Mouse (Mus musculus) testis, postnatal 10 days (tissue): ENCODE results near the gene Atr.

ENCODE experiments used
- DNase-seq: peaks from one replicate; pipeline ENCODE4 v3.0.0; 2021; ENCODE audit warnings: low spot score

Gene Atr

DNA sequence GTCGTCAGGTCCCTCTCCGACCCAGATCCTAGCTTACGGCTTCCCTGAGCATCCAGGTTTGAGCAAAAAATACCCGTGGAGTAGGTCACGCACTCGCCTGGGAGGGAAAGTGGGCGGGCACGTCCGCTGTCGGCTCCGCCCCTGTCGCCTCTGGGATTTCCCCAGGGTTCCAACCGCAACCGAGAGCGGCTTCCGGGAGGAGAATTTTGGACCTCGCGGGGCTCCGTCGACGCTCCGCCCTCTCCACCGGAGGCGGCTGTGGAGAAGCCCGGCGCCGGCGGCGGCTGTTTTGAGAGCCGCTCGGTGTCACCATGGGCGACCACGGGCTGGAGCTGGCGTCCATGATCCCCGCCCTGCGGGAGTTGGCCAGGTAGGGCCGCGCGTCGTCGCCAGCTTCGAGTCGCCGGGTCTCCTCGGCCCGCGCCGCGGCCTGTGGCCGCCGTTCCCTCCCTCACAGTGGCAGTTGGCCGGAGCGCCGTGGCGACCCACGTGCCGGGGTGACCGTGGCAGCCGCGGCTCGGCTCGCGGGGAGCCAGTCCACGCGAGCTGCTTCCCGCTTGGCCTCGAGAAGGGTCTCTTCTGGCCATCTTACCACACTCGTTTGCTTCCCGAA is at the start of gene Atr:
TSS of gene Atr (plus strand) at position 184 of the 613 bp plus-strand sequence.
- DNase-seq = peak; percentile 97

GRCm38 (mm10) chr9:95809596-95809995 is 47.8 kb upstream of the Atr start:
- no peak for DNase-seq

GRCm38 (mm10) chr9:95811817-95812216 is 45.6 kb upstream of the Atr start:
- no peak for DNase-seq

- DNase-seq = no peak
Measured at GRCm38 (mm10) chr9:95813721-95814531, 43.5 kb upstream of the Atr start.

- no peak for DNase-seq
Measured at GRCm38 (mm10) chr9:95815015-95815673, 42.3 kb upstream of the Atr start.

DNA sequence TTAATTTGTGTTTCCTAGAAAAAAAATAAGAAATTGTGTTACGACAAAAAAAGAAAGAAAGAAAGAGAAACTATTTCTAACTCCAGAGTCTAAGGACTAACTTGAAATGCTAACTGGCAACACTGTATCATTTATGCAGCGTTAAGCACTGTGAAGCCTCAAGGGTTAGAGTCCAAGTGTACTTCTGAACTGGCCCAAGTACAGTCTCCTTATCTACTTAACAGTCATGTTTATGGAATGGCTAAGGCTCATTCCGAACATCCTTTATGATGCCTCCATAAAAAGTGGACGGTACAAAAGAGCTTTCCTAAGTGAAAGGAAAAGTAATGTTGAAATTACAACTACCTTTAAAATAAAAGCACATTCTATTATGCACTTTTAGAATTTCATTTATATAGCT is 41.7 kb upstream of the Atr start:
- DNase-seq = no peak

GRCm38 (mm10) chr9:95822531-95822930 is 34.9 kb upstream of the Atr start:
- no peak for DNase-seq

DNA sequence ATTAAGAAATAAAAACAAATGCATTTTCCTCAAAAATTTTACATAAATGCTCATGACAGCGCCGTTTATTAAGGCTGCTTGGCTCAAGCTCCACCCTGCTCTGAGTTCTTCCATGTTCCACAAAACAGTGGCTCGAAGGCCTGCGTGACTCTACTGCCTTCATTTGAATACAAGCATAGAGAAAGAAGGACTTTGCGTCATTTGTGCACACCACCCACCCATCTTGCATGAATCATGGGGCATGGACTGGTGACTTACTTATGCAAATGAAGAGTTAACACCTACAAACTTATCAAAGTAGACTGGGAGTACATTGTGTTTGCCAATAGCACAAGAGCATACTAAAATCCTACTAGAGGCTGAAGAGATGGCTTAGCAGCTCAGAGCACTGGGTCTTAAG is 29.8 kb upstream of the Atr start:
- no peak for DNase-seq

DNA sequence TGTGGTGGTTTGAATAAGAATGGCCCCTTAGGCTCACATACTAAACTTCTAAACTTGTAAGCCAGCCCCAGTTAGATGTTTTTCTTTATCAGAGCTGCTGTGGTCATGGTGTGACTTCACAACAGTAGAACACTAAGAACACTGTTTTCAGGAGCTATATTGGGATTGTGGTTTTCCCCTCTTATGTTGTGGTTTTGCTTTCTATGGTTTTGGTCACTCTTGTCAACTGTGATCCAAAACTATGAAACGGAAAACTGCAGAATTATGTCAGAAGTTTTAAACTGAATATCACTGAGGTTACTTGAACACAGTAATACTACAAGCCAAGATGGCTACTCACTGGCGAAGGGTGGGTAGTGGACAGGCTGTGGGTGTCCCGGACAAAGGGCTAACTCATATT is 24.6 kb upstream of the Atr start:
- DNase-seq = no peak

- no peak for DNase-seq
Measured at GRCm38 (mm10) chr9:95834799-95835198, 22.6 kb upstream of the Atr start.

- DNase-seq = no peak
Measured at GRCm38 (mm10) chr9:95835741-95836140, 21.7 kb upstream of the Atr start.

GRCm38 (mm10) chr9:95839424-95839823 is 18.0 kb upstream of the Atr start:
- no peak for DNase-seq

DNA sequence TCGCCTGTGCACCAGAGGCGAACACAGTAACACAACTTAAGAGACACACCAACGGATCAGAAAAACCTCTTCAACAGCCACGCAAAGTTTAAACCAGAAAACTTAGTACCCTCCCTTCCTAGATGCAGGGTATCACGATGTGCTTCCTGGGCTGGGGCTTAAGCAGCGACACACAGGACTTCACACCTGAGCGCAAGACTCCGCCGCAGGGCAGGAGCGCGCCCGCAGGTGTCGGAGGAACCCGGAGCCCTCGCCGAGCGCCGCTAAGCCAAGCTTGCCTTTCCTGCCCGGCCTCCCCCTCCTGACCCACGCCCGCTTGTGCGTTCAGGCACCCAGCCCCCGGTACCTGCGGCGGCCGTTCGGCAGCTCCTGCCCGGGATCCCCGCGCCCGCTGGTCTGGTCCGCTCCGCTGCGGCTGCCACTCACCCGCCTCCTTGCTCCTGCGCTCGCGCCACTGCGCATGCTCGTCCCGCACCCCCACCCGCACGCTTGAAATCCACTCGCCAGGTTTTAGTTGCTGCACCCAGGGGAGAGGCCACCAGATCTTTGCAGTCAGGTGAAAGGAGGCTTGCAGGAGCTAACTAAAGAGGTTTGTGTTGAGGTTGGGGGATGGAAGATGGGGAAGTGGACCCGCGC is 12.5 kb upstream of the Atr start, which contains the start of gene Pls1:
TSS of gene Pls1 (minus strand) at position 487 of the 636 bp plus-strand sequence.
- peak; percentile 88 for DNase-seq

- no peak for DNase-seq
Measured at GRCm38 (mm10) chr9:95845711-95846110, 11.7 kb upstream of the Atr start.

DNA sequence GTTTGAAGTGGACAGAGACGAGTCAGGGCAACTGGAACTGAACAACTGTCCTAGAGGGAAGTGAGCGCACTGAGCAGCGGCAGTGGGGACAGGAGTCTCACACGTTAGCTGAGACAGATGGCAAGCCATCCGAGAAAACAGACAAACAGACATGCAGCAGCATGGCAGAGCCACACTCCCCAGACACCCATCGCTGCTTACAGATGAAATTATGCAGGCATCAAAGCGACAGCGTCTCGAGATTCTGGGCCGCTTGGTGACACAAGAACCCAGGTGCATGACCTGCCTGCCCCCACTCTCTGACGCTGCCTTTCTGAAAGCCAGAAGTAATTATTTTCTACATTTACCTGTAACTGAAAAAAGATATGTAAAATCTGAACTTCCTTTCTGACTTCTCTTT is 5.7 kb upstream of the Atr start:
- DNase-seq = no peak

DNA sequence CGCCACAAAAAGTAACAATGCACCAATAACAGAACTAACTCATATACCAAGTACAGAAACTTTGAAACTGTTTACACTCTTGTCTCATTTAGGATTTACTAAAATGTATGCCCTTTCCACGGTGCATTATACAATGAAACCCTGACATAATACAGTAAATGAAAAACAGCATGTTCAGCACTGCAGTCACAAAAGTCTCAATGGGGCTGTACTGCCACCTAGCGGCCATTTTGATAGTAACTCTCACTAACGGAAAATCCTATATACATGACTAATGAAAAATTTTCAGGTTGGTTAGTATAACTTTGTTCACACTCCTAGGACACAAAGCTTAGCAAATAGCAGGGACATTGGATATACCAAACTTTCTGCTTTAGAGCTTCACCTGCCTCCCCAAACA is 4.5 kb upstream of the Atr start:
- peak; percentile 87 for DNase-seq

- DNase-seq = no peak
Measured at GRCm38 (mm10) chr9:95854891-95855290, 2.5 kb upstream of the Atr start.

GRCm38 (mm10) chr9:95856004-95856403 is 1.4 kb upstream of the Atr start:
- DNase-seq = no peak

GRCm38 (mm10) chr9:95858027-95858570 is 702 bp downstream of the Atr start:
- DNase-seq = peak; percentile 66

GRCm38 (mm10) chr9:95878246-95878645 is 20.8 kb downstream of the Atr start:
- DNase-seq = no peak

DNA sequence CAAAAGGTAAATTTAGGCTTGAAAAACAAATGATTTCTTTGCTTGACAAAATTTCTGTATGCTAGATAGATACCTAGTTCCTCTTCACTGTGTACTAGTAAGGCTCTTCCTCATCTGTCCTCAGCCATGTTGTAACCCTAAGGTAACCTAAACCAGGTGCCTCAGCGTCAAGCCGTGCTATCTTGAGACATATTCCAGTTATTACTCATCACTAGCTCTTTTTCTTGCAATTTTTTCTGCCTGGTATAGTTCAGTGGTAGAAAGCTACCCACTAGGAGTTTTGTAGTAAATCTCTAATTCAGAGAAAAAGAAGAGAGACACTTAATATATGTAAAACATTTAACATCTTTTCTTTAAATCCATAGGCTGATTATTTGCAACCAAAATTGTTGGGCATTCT is 25.4 kb downstream of the Atr start:
- no peak for DNase-seq

GRCm38 (mm10) chr9:95897392-95897791 is 40.0 kb downstream of the Atr start:
- DNase-seq = no peak
